Mouse (Mus musculus) intestine, embryonic 14.5 days (tissue): ENCODE results near the gene Minpp1. TPM values are rescaled to one million over a fixed set of nuclear protein-coding genes. Genes with fewer than 3 reads are reported as not detected.

ENCODE experiments used
- ATAC-seq: fragments of 200-750 bp; cut with Nextera tagmentation; replicated peaks from 2 replicates; pipeline ENCODE4 v1.8.0; 2017; ENCODE audit warnings: low read depth, moderate number of reproducible peaks, moderate TSS enrichment, moderate library complexity; ENCODE audit not compliant: low FRiP score, low TSS enrichment
- DNase-seq: peaks from one replicate; pipeline ENCODE4 v3.0.0-alpha.2; 2018; ENCODE audit warnings: low spot score
- H3K27ac ChIP-seq: fragments of 300-500 bp; sonication (generic); 2 replicates; pipeline ENCODE4 v1.5.1; 2014; ENCODE audit warnings: low read depth, mild to moderate bottlenecking, control low read depth
- H3K27me3 ChIP-seq: fragments of 300-500 bp; sonication (generic); replicated peaks from 2 replicates; pipeline ENCODE4 v1.6.1; 2014; ENCODE audit warnings: low read length, control low read depth; ENCODE audit not compliant: control insufficient read depth, insufficient read depth
- H3K36me3 ChIP-seq: fragments of 300-500 bp; sonication (generic); 2 replicates; pipeline ENCODE4 v1.6.1; 2014; ENCODE audit warnings: low read length, control low read depth; ENCODE audit not compliant: control insufficient read depth, insufficient read depth
- H3K4me1 ChIP-seq: fragments of 300-500 bp; sonication (generic); replicated peaks from 2 replicates; pipeline ENCODE4 v1.6.1; 2014; ENCODE audit warnings: low read length, control low read depth, mixed read lengths; ENCODE audit not compliant: control insufficient read depth, insufficient read depth
- H3K4me2 ChIP-seq: fragments of 300-500 bp; sonication (generic); 2 replicates; pipeline ENCODE4 v1.6.1; 2014; ENCODE audit warnings: low read length
- H3K4me3 ChIP-seq: fragments of 300-500 bp; sonication (generic); 2 replicates; pipeline ENCODE4 v1.5.1; 2014; ENCODE audit warnings: low read depth, low read length, control low read depth, mixed read lengths
- H3K9ac ChIP-seq: fragments of 300-500 bp; sonication (generic); 2 replicates; pipeline ENCODE4 v1.6.1; 2014; ENCODE audit warnings: mild to moderate bottlenecking, low read length
- H3K9me3 ChIP-seq: fragments of 300-500 bp; sonication (generic); 2 replicates; pipeline ENCODE4 v1.6.1; 2016; ENCODE audit warnings: low read length, control low read depth; ENCODE audit not compliant: control insufficient read depth
- WGBS: fragments of 180-500 bp; shearing (Covaris S2); extraction: QIAGEN DNeasy Blood & Tissue Kit; methylation state at CpG from one replicate; pipeline ENCODE4 v1.1.7; 2014; 5-methylcytosine and 5-hydroxymethylcytosine counted together
- polyA plus RNA-seq: library from polyadenylated mRNA; unstranded; fragments of >200 nt; fragmentation: Nextera tagmentation; extraction: Ambion mirVana; gene quantifications from 2 replicates; pipeline ENCODE4 v1.2.1, GENCODE M21; 2014

Gene Minpp1
- polyA plus RNA-seq, 1 experiment from 2014 or later, result 63.1 TPM

- no peak for DNase-seq
- no peak for ATAC-seq
- WGBS, result 83% methylated on average over 5 of the region's 6 CpGs
These were observed 19.1 kb upstream of the Minpp1 start, which contains the start of gene Rpl9-ps6 for GRCm38 (mm10) chr19:32466478-32466877. Gene Rpl9-ps6 (minus strand): TSS chr19:32466578.

GRCm38 (mm10) chr19:32467325-32467724 lies 18.2 kb upstream of the Minpp1 start:
- no peaks in the 10 kb centered on the region for H3K9me3 ChIP-seq
- H3K4me1 ChIP-seq, result 0 out of 2 replicates have a peak, but pooled peaks cover 2% of the 10 kb centered on the region
- H3K27me3 ChIP-seq, result no peaks in the 10 kb centered on the region
- no peaks in the 10 kb centered on the region for H3K36me3 ChIP-seq
- H3K4me3 ChIP-seq, result no peak overlapping the region
- H3K9ac ChIP-seq, result no peak overlapping the region
- DNase-seq (no peak), ATAC-seq (no peak)
- no peak overlapping the region for H3K27ac ChIP-seq
- 95% methylated on average over 5 of the region's 5 CpGs for WGBS
- H3K4me2 ChIP-seq, result no peak overlapping the region

More at GRCm38 (mm10) chr19:32466478-32466877, 19.1 kb upstream of the Minpp1 start, which contains the start of gene Rpl9-ps6:
- no peak within 1 kb of the TSS for H3K9ac ChIP-seq
- H3K27ac ChIP-seq, result no peak within 1 kb of the TSS
- H3K36me3 ChIP-seq, result no peaks in the 10 kb centered on the region
- 0 out of 2 replicates have a peak, but pooled peaks cover 2% of the 10 kb centered on the region for H3K4me1 ChIP-seq
- H3K4me3 ChIP-seq, result no peak within 1 kb of the TSS
- no peaks in the 10 kb centered on the region for H3K27me3 ChIP-seq
- H3K4me2 ChIP-seq, result no peak within 1 kb of the TSS
- H3K9me3 ChIP-seq, result no peaks in the 10 kb centered on the region

- ATAC-seq (0 out of 2 replicates have a peak, but pooled peaks have one; percentile 47), DNase-seq (peak; percentile 60)
- H3K36me3 ChIP-seq, result no peaks in the 10 kb centered on the region
- no peaks in the 10 kb centered on the region for H3K27me3 ChIP-seq
- H3K27ac ChIP-seq, result no peak overlapping the region
- no peak overlapping the region for H3K4me3 ChIP-seq
- WGBS, result 25% methylated on average over 6 of the region's 6 CpGs
- 0 out of 2 replicates have a peak, but pooled peaks cover 2% of the 10 kb centered on the region for H3K4me1 ChIP-seq
- H3K9ac ChIP-seq, result no peak overlapping the region
- H3K4me2 ChIP-seq, result no peak overlapping the region
- H3K9me3 ChIP-seq, result no peaks in the 10 kb centered on the region
These were observed 15.5 kb upstream of the Minpp1 start for GRCm38 (mm10) chr19:32470059-32470497.

GRCm38 (mm10) chr19:32470570-32471263 lies 14.9 kb upstream of the Minpp1 start:
- Histone ChIP-seq H3K9ac (no peak overlapping the region), H3K27ac (no peak overlapping the region), H3K4me1 (0 out of 2 replicates have a peak, but pooled peaks cover 2% of the 10 kb centered on the region), H3K9me3 (no peaks in the 10 kb centered on the region), H3K27me3 (no peaks in the 10 kb centered on the region), H3K36me3 (no peaks in the 10 kb centered on the region), H3K4me2 (no peak overlapping the region), H3K4me3 (no peak overlapping the region)
- DNase-seq (no peak), ATAC-seq (no peak)
- WGBS, result 79% methylated on average over 13 of the region's 13 CpGs

- DNase-seq (no peak), ATAC-seq (no peak)
- H3K27ac ChIP-seq, result no peak overlapping the region
- H3K36me3 ChIP-seq, result no peaks in the 10 kb centered on the region
- H3K27me3 ChIP-seq, result no peaks in the 10 kb centered on the region
- no peak overlapping the region for H3K4me2 ChIP-seq
- no peak overlapping the region for H3K9ac ChIP-seq
- H3K4me1 ChIP-seq, result no peaks in the 10 kb centered on the region
- WGBS, result 76% methylated on average over 12 of the region's 12 CpGs
- H3K9me3 ChIP-seq, result no peaks in the 10 kb centered on the region
- no peak overlapping the region for H3K4me3 ChIP-seq
These were observed 9.4 kb upstream of the Minpp1 start for GRCm38 (mm10) chr19:32476016-32476711.

GRCm38 (mm10) chr19:32476712-32477052 lies 8.9 kb upstream of the Minpp1 start:
- H3K4me1 ChIP-seq, result no peaks in the 10 kb centered on the region
- ATAC-seq, result no peak
- H3K9me3 ChIP-seq, result no peaks in the 10 kb centered on the region
- 76% methylated on average over 4 of the region's 4 CpGs for WGBS
- no peaks in the 10 kb centered on the region for H3K36me3 ChIP-seq
- no peak overlapping the region for H3K4me2 ChIP-seq
- H3K4me3 ChIP-seq, result no peak overlapping the region
- no peaks in the 10 kb centered on the region for H3K27me3 ChIP-seq
- no peak overlapping the region for H3K27ac ChIP-seq
- no peak overlapping the region for H3K9ac ChIP-seq
- no peak for DNase-seq

- Histone ChIP-seq H3K36me3 (no peaks in the 10 kb centered on the region), H3K27me3 (no peaks in the 10 kb centered on the region), H3K4me1 (peaks cover 7% of the 10 kb centered on the region; the same call in 1 of the 2 replicates), H3K27ac (no peak overlapping the region), H3K4me3 (no peak overlapping the region), H3K9ac (no peak overlapping the region), H3K9me3 (no peaks in the 10 kb centered on the region), H3K4me2 (no peak overlapping the region)
- ATAC-seq (no peak), DNase-seq (no peak)
- WGBS, result 86% methylated on average over 5 of the region's 5 CpGs
These were observed 5.3 kb upstream of the Minpp1 start for GRCm38 (mm10) chr19:32480255-32480654.

GRCm38 (mm10) chr19:32480791-32481442 lies 4.7 kb upstream of the Minpp1 start:
- Histone ChIP-seq H3K4me2 (no peak overlapping the region), H3K9ac (no peak overlapping the region), H3K36me3 (no peaks in the 10 kb centered on the region), H3K27ac (no peak overlapping the region), H3K27me3 (no peaks in the 10 kb centered on the region), H3K4me1 (peaks cover 7% of the 10 kb centered on the region; the same call in 1 of the 2 replicates), H3K9me3 (no peaks in the 10 kb centered on the region), H3K4me3 (no peak overlapping the region)
- DNase-seq, result no peak
- 82% methylated on average over 8 of the region's 8 CpGs for WGBS
- no peak for ATAC-seq
